Mouse (Mus musculus): ENCODE results near the gene Tspan1. TPM values are rescaled to one million over a fixed set of nuclear protein-coding genes. Genes with fewer than 3 reads are reported as not detected.

The Tspan1 gene
- 0.08 and 0.13 TPM in 2 replicates for total RNA-seq (2012; rRNA removed)
- total RNA-seq (2014; rRNA removed) = not detected in 2 replicates
- 0.12 TPM in 1 of 2 replicates, not detected in the other for polyA plus RNA-seq (2012; ENCODE audit: insufficient read length, low read depth)

GRCm38 (mm10) chr4:116167404-116167803 is at the start of gene Tspan1:
Tspan1 (minus strand) TSS chr4:116167601.
- H3K27ac ChIP-seq (ENCODE audit: insufficient read depth, low read depth) = no peak within 1 kb of the TSS
- no peak for TF ChIP-seq CHD1 (IDR thresholded peaks at IDR 0.05; ENCODE audit: low read depth, low read length)
- TF ChIP-seq RAD21 (IDR thresholded peaks at IDR 0.05; ENCODE audit: low read depth, low read length) = peak; percentile 36
- TF ChIP-seq PAX5 (IDR thresholded peaks at IDR 0.05; ENCODE audit: low read length) = no peak
- no peak for TF ChIP-seq ELF1 (IDR thresholded peaks at IDR 0.05; ENCODE audit: low read depth, low read length)
- TF ChIP-seq CTCF (conservative IDR thresholded peaks at IDR 0.05 in 1 of 2, IDR thresholded peaks at IDR 0.05 in 1 of 2; ENCODE audit: low read depth in 2 of 2, low read length in 2 of 2) = peak in 1 of 2 experiments; percentile 60; a peak in 2 of 4 replicates
- TF ChIP-seq POLR2A (IDR thresholded peaks at IDR 0.05; ENCODE audit: low read depth, low read length) = no peak
- TF ChIP-seq SMC3 (IDR thresholded peaks at IDR 0.05; ENCODE audit: low read depth, low read length) = peak; percentile 38
- no peak for TF ChIP-seq USF1 (IDR thresholded peaks at IDR 0.05; ENCODE audit: low read depth, low read length)
- TF ChIP-seq ZKSCAN1 (IDR thresholded peaks at IDR 0.05; ENCODE audit: borderline replicate concordance, low read depth, low read length) = no peak
- no peak within 1 kb of the TSS for H3K4me3 ChIP-seq (replicated peaks in 1 of 3; ENCODE audit: low read depth in 2 of 3, low read length in 2 of 3, poor library complexity in 1 of 3)
- peaks cover 5 to 25% of the 10 kb centered on the region in 2 experiments for H3K4me1 ChIP-seq (ENCODE audit: control insufficient read depth in 1 of 2, insufficient read depth in 2 of 2)
- peaks cover 0 to 16% of the 10 kb centered on the region in 2 experiments for H3K36me3 ChIP-seq (replicated peaks in 1 of 2; ENCODE audit: control insufficient read depth in 1 of 2, insufficient read depth in 1 of 2, low read length in 1 of 2)
- no peak within 1 kb of the TSS for H3K4me2 ChIP-seq (ENCODE audit: insufficient read depth, low read depth, poor library complexity, severe bottlenecking)
- no peak within 1 kb of the TSS for H3K9ac ChIP-seq (ENCODE audit: insufficient read depth, low read depth)
- no peak for DNase-seq (ENCODE audit: extremely low read depth)
- no peaks in the 10 kb centered on the region for H3K79me2 ChIP-seq (replicated peaks; ENCODE audit: control insufficient read depth, extremely low read depth, insufficient read depth, poor library complexity, severe bottlenecking)
- dilution Hi-C loops (cut with MboI; ENCODE audit: extremely low pct_ligation_motif_present, extremely low pct_unique_long_range_greater_than_20kb, low sequenced_read_pairs) = no loop called here
- H3K27me3 ChIP-seq (replicated peaks) = no peaks in the 10 kb centered on the region
- in situ Hi-C loops (cut with MboI; ENCODE audit: low pct_ligation_motif_present, low pct_unique_long_range_greater_than_20kb, low sequenced_read_pairs) = loop anchor here (25.0 kb wide), 2 partner anchors 170 to 645 kb away; partner anchors contain the start of genes Hpdl, Mutyh and Toe1
- no peaks in the 10 kb centered on the region for H3K9me3 ChIP-seq (replicated peaks; ENCODE audit: low read length)

- TF ChIP-seq MXI1 (IDR thresholded peaks at IDR 0.05; ENCODE audit: low read depth, low read length) (no peak), HCFC1 (IDR thresholded peaks at IDR 0.05; ENCODE audit: low read depth, low read length) (no peak), SIN3A (IDR thresholded peaks at IDR 0.05; ENCODE audit: low read length) (no peak), NRF1 (IDR thresholded peaks at IDR 0.05; ENCODE audit: low read depth, low read length) (no peak), UBTF (IDR thresholded peaks at IDR 0.05; ENCODE audit: low read depth, low read length) (no peak), RCOR1 (conservative IDR thresholded peaks at IDR 0.05; ENCODE audit: low read depth, low read length) (no peak), MYC (IDR thresholded peaks at IDR 0.05; ENCODE audit: low read depth, low read length) (no peak), CHD2 (IDR thresholded peaks at IDR 0.05; ENCODE audit: low read length) (no peak), ETS1 (conservative IDR thresholded peaks at IDR 0.05; ENCODE audit: low read depth, low read length) (no peak), ZKSCAN1 (IDR thresholded peaks at IDR 0.05; ENCODE audit: borderline replicate concordance, low read depth, low read length) (no peak), POLR2A (IDR thresholded peaks at IDR 0.05; ENCODE audit: low read depth, low read length) (no peak)
- no peaks in the 10 kb centered on the region for H3K79me2 ChIP-seq (replicated peaks; ENCODE audit: control insufficient read depth, extremely low read depth, insufficient read depth, poor library complexity, severe bottlenecking)
- dilution Hi-C loops (cut with MboI; ENCODE audit: extremely low pct_ligation_motif_present, extremely low pct_unique_long_range_greater_than_20kb, low sequenced_read_pairs) = no loop called here
- in situ Hi-C loops (cut with MboI; ENCODE audit: low pct_ligation_motif_present, low pct_unique_long_range_greater_than_20kb, low sequenced_read_pairs) = no loop called here
- no peak overlapping the region for H3K9ac ChIP-seq (ENCODE audit: insufficient read depth, low read depth)
- H3K9me3 ChIP-seq (replicated peaks; ENCODE audit: low read length) = peaks cover 4% of the 10 kb centered on the region
- peaks cover 12% of the 10 kb centered on the region for H3K27me3 ChIP-seq (replicated peaks)
- H3K4me2 ChIP-seq (ENCODE audit: insufficient read depth, low read depth, poor library complexity, severe bottlenecking) = no peak overlapping the region
- peaks cover 0 to 4% of the 10 kb centered on the region in 2 experiments; a peak in 2 of 4 replicates for H3K4me1 ChIP-seq (ENCODE audit: control insufficient read depth in 1 of 2, insufficient read depth in 2 of 2)
- no peak for DNase-seq (ENCODE audit: extremely low read depth)
- H3K27ac ChIP-seq (ENCODE audit: insufficient read depth, low read depth) = no peak overlapping the region
- no peaks in the 10 kb centered on the region for H3K36me3 ChIP-seq (replicated peaks in 1 of 2; ENCODE audit: control insufficient read depth in 1 of 2, insufficient read depth in 1 of 2, low read length in 1 of 2)
- no peak overlapping the region for H3K4me3 ChIP-seq (replicated peaks in 1 of 3; ENCODE audit: low read depth in 2 of 3, low read length in 2 of 3, poor library complexity in 1 of 3)
Observed at GRCm38 (mm10) chr4:116217046-116217445, 49.6 kb upstream of the Tspan1 start.

Data from CH12.LX (cell line).